Mouse (Mus musculus) C2C12 (cell line): Measurements from ENCODE around the gene Fosb. TPM values are rescaled to one million over a fixed set of nuclear protein-coding genes. Genes with fewer than 3 reads are reported as not detected.

Experiments used
- H3K27me3 ChIP-seq: one replicate; pipeline ENCODE4 v1.6.1; 2011; ENCODE audit not compliant: control insufficient read depth, insufficient read depth, insufficient read length
- H3K36me3 ChIP-seq: one replicate; pipeline ENCODE4 v1.6.1; 2011; ENCODE audit not compliant: control insufficient read depth, insufficient read depth
- H3K4me3 ChIP-seq: one replicate; pipeline ENCODE4 v1.5.1; 2011; ENCODE audit warnings: mild to moderate bottlenecking, control low read depth; ENCODE audit not compliant: poor library complexity, insufficient read depth, severe bottlenecking
- H3K79me2 ChIP-seq: one replicate; pipeline ENCODE4 v1.6.1; 2011; ENCODE audit not compliant: control insufficient read depth, insufficient read depth
- H3K79me3 ChIP-seq: one replicate; pipeline ENCODE4 v1.6.1; 2011; ENCODE audit warnings: low read depth, control low read depth
- H3ac ChIP-seq: one replicate; pipeline ENCODE3; 2011; ENCODE audit warnings: low read depth; ENCODE audit not compliant: control insufficient read depth, insufficient read length
- CEBPB ChIP-seq: IDR thresholded peaks from one replicate; pipeline ENCODE4 v1.6.1; 2011; ENCODE audit warnings: low read depth, mild to moderate bottlenecking, control low read depth, moderate library complexity
- CTCF ChIP-seq: IDR thresholded peaks from one replicate; pipeline ENCODE4 v1.5.1; 2011; ENCODE audit not compliant: control insufficient read depth, insufficient read depth, insufficient read length
- FOSL1 ChIP-seq: IDR thresholded peaks from one replicate; pipeline ENCODE4 v1.8.0; 2011; ENCODE audit warnings: mild to moderate bottlenecking, low read length; ENCODE audit not compliant: poor library complexity, insufficient read depth, severe bottlenecking
- MAX ChIP-seq: IDR thresholded peaks from one replicate; pipeline ENCODE4 v1.6.1; 2011; ENCODE audit warnings: mild to moderate bottlenecking, control low read depth
- MYOD1 ChIP-seq: IDR thresholded peaks from one replicate; pipeline ENCODE4 v1.6.1; 2011; ENCODE audit warnings: low read depth; ENCODE audit not compliant: control insufficient read depth, insufficient read length
- MYOG ChIP-seq: IDR thresholded peaks from one replicate; pipeline ENCODE4 v1.6.1; 2011; ENCODE audit not compliant: control insufficient read depth, insufficient read length; ENCODE audit errors: extremely low read depth
- USF1 ChIP-seq: IDR thresholded peaks from one replicate; pipeline ENCODE4 v1.6.1; 2011; ENCODE audit warnings: low read depth, mild to moderate bottlenecking, control low read depth, moderate library complexity
- polyA plus RNA-seq: library from polyadenylated mRNA; unstranded; fragments of >200 nt; fragmentation: generic; extraction: Trizol; gene quantifications from one replicate; pipeline ENCODE4 v1.2.1, GENCODE M21; 2012; ENCODE audit warnings: missing spikeins

The Fosb gene
- polyA plus RNA-seq, 1 experiment, result 1.4 TPM

GRCm38 (mm10) chr7:19326359-19326758 lies 16.5 kb upstream of the Fosb start:
- H3K79me2 ChIP-seq, result no peaks in the 10 kb centered on the region
- no peak for TF ChIP-seq MAX
- no peak for TF ChIP-seq USF1
- TF ChIP-seq MYOD1, result no peak
- TF ChIP-seq CEBPB, result no peak
- no peak for TF ChIP-seq FOSL1
- TF ChIP-seq CTCF, result no peak
- no peak for TF ChIP-seq MYOG
- no peaks in the 10 kb centered on the region for H3K79me3 ChIP-seq
- H3K4me3 ChIP-seq, result no peak overlapping the region
- H3K36me3 ChIP-seq, result no peaks in the 10 kb centered on the region
- no peaks in the 10 kb centered on the region for H3K27me3 ChIP-seq
- peak overlapping the region; percentile 45 for H3ac ChIP-seq

GRCm38 (mm10) chr7:19325262-19326199 lies 15.7 kb upstream of the Fosb start:
- Histone ChIP-seq H3K79me3 (no peaks in the 10 kb centered on the region), H3K4me3 (no peak overlapping the region), H3K79me2 (no peaks in the 10 kb centered on the region), H3K36me3 (no peaks in the 10 kb centered on the region), H3ac (no peak overlapping the region), H3K27me3 (no peaks in the 10 kb centered on the region)
- no peak for TF ChIP-seq MYOD1
- no peak for TF ChIP-seq USF1
- no peak for TF ChIP-seq CTCF
- no peak for TF ChIP-seq FOSL1
- TF ChIP-seq MAX, result no peak
- TF ChIP-seq MYOG, result no peak
- no peak for TF ChIP-seq CEBPB

- Histone ChIP-seq H3K36me3 (no peaks in the 10 kb centered on the region), H3K4me3 (no peak overlapping the region), H3ac (no peak overlapping the region), H3K79me3 (no peaks in the 10 kb centered on the region), H3K27me3 (no peaks in the 10 kb centered on the region), H3K79me2 (no peaks in the 10 kb centered on the region)
- TF ChIP-seq MYOG, result no peak
- TF ChIP-seq CTCF, result no peak
- no peak for TF ChIP-seq USF1
- no peak for TF ChIP-seq CEBPB
- no peak for TF ChIP-seq FOSL1
- no peak for TF ChIP-seq MYOD1
- TF ChIP-seq MAX, result no peak
These were observed 14.4 kb upstream of the Fosb start for GRCm38 (mm10) chr7:19324221-19324620.

GRCm38 (mm10) chr7:19322489-19322888 lies 12.6 kb upstream of the Fosb start:
- Histone ChIP-seq H3K79me2 (no peaks in the 10 kb centered on the region), H3ac (no peak overlapping the region), H3K27me3 (no peaks in the 10 kb centered on the region), H3K4me3 (no peak overlapping the region), H3K36me3 (no peaks in the 10 kb centered on the region), H3K79me3 (no peaks in the 10 kb centered on the region)
- TF ChIP-seq MAX, result no peak
- TF ChIP-seq MYOG, result no peak
- no peak for TF ChIP-seq FOSL1
- no peak for TF ChIP-seq USF1

GRCm38 (mm10) chr7:19321464-19321863 lies 11.6 kb upstream of the Fosb start:
- H3K79me2 ChIP-seq, result no peaks in the 10 kb centered on the region
- TF ChIP-seq CEBPB, result no peak
- no peak for TF ChIP-seq USF1
- TF ChIP-seq MYOG, result no peak
- TF ChIP-seq FOSL1, result no peak
- no peak for TF ChIP-seq CTCF
- TF ChIP-seq MYOD1, result no peak
- no peak for TF ChIP-seq MAX
- H3K4me3 ChIP-seq, result no peak overlapping the region
- H3K79me3 ChIP-seq, result no peaks in the 10 kb centered on the region
- H3K27me3 ChIP-seq, result no peaks in the 10 kb centered on the region
- H3K36me3 ChIP-seq, result no peaks in the 10 kb centered on the region
- no peak overlapping the region for H3ac ChIP-seq

GRCm38 (mm10) chr7:19320637-19321036 lies 10.8 kb upstream of the Fosb start:
- H3ac ChIP-seq, result no peak overlapping the region
- no peaks in the 10 kb centered on the region for H3K79me3 ChIP-seq
- no peaks in the 10 kb centered on the region for H3K79me2 ChIP-seq
- no peaks in the 10 kb centered on the region for H3K27me3 ChIP-seq
- H3K4me3 ChIP-seq, result no peak overlapping the region
- no peaks in the 10 kb centered on the region for H3K36me3 ChIP-seq
- no peak for TF ChIP-seq FOSL1
- TF ChIP-seq USF1, result no peak
- no peak for TF ChIP-seq CEBPB
- TF ChIP-seq CTCF, result no peak
- TF ChIP-seq MYOD1, result no peak
- TF ChIP-seq MAX, result no peak
- TF ChIP-seq MYOG, result no peak
